Mouse (Mus musculus) frontal cortex, adult (tissue): Measurements from ENCODE around the gene Duxf3.
"Not testable (repeated sequence)": the region's sequence is repeated elsewhere in the genome, so short reads cannot be mapped to it uniquely, and the experiment has no call there.

ENCODE experiments used
- ATAC-seq: cut with Nextera tagmentation; 2 replicates; pipeline ENCODE4 v1.9.2; 2017; ENCODE audit warnings: mild to moderate bottlenecking, moderate library complexity, mixed read lengths; ENCODE audit not compliant: low TSS enrichment

Duxf3 gene

GRCm38 (mm10) chr10:58223161-58223560 lies 9.3 kb downstream of the Duxf3 start:
- not testable (repeated sequence) for ATAC-seq

GRCm38 (mm10) chr10:58221571-58221970 lies 10.9 kb downstream of the Duxf3 start:
- not testable (repeated sequence) for ATAC-seq

GRCm38 (mm10) chr10:58220726-58221125 lies 11.7 kb downstream of the Duxf3 start:
- ATAC-seq: no peak

- ATAC-seq: no peak
Observed at GRCm38 (mm10) chr10:58217366-58217765, 15.1 kb downstream of the Duxf3 start.

- ATAC-seq: no peak
Observed at GRCm38 (mm10) chr10:58215353-58215752, 17.1 kb downstream of the Duxf3 start.

GRCm38 (mm10) chr10:58214934-58215333 lies 17.5 kb downstream of the Duxf3 start:
- ATAC-seq: no peak

- no peak for ATAC-seq
Observed at GRCm38 (mm10) chr10:58214497-58214896, 18.0 kb downstream of the Duxf3 start.

- ATAC-seq: no peak
Observed at GRCm38 (mm10) chr10:58212230-58212629, 20.2 kb downstream of the Duxf3 start.

- no peak for ATAC-seq
Observed at GRCm38 (mm10) chr10:58211213-58211612, 21.3 kb downstream of the Duxf3 start.

- ATAC-seq: no peak
Observed at GRCm38 (mm10) chr10:58210514-58210913, 22.0 kb downstream of the Duxf3 start.

- no peak for ATAC-seq
Observed at GRCm38 (mm10) chr10:58209710-58210467, 22.6 kb downstream of the Duxf3 start.

GRCm38 (mm10) chr10:58206639-58207404 lies 25.7 kb downstream of the Duxf3 start:
- ATAC-seq: no peak

GRCm38 (mm10) chr10:58205986-58206385 lies 26.5 kb downstream of the Duxf3 start:
- ATAC-seq: no peak
